ENCODE assay signal across 17 mouse cellular contexts in the genomic region with DNA sequence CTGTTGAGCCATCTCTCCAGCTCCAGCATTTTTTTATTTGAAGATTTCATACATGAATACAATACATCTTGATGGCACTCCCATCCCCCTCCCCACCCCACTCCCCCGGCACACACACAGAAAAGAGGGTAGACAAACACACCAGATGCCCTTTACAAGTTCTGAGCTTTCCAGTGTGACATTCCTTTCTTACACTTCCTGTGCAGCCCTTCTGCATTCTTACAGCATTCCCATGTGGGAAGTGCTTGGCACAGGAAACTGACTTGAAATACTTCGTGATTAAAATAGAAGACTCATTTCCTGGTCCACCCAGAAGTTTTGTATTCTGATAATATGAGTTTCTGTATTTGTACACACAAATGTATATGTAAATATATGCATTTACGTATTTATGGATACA. TPM values are rescaled to one million over a fixed set of nuclear protein-coding genes. Genes with fewer than 3 reads are reported as not detected.
DNase-seq lines count a peak whose midpoint lies in the region; ATAC-seq and TF ChIP-seq lines count a peak whose summit lies in the region.
"Had no signal": no experiment of that assay in that cellular context is flagged by ENCODE, and none has a peak within 500 bp of the region (broad histone marks: within the 10 kb centered on the region; RNA-seq: fewer than 3 reads in every experiment).

No protein-coding gene starts in this region.

- no peaks in the 10 kb centered on the region for H3K9me3 ChIP-seq in kidney, embryonic 16.5 days (ENCODE audit: low read length)
- H3K9me3 ChIP-seq in heart, embryonic 11.5 days (replicated peaks; ENCODE audit: control insufficient read depth, low read length), result no peaks in the 10 kb centered on the region
- H3K9me3 ChIP-seq in lung, postnatal 0 days (ENCODE audit: low read length), result no peaks in the 10 kb centered on the region
- no peaks in the 10 kb centered on the region for H3K9me3 ChIP-seq in midbrain, embryonic 11.5 days (ENCODE audit: control insufficient read depth, low read length)
- no peaks in the 10 kb centered on the region for H3K9me3 ChIP-seq in midbrain, embryonic 13.5 days
- H3K9me3 ChIP-seq: liver, embryonic 12.5 days; midbrain, embryonic 15.5 days had no signal

- H3K27me3 ChIP-seq in kidney, embryonic 16.5 days (ENCODE audit: insufficient read depth, low read length), result no peaks in the 10 kb centered on the region
- H3K27me3 ChIP-seq in heart, embryonic 11.5 days (ENCODE audit: control insufficient read depth, insufficient read depth, low read length), result no peaks in the 10 kb centered on the region
- no peaks in the 10 kb centered on the region for H3K27me3 ChIP-seq in lung, postnatal 0 days (replicated peaks; ENCODE audit: insufficient read depth, low read length)
- H3K27me3 ChIP-seq in midbrain, embryonic 11.5 days (ENCODE audit: control insufficient read depth, insufficient read depth, low read length), result no peaks in the 10 kb centered on the region
- no peaks in the 10 kb centered on the region for H3K27me3 ChIP-seq in midbrain, embryonic 13.5 days
- H3K27me3 ChIP-seq: liver, embryonic 12.5 days; midbrain, embryonic 15.5 days had no signal

- peak; percentile 76 for TF ChIP-seq EP300 in lung, postnatal 0 days (IDR thresholded peaks at IDR 0.05)

- 0 out of 2 replicates have a peak, but pooled peaks cover 4% of the 10 kb centered on the region for H3K4me1 ChIP-seq in kidney, embryonic 16.5 days (ENCODE audit: insufficient read depth, low read length)
- H3K4me1 ChIP-seq in heart, embryonic 11.5 days (ENCODE audit: control insufficient read depth, insufficient read depth, low read length), result peaks cover 14% of the 10 kb centered on the region
- H3K4me1 ChIP-seq in lung, postnatal 0 days (ENCODE audit: insufficient read depth, low read depth, low read length), result peaks cover 6% of the 10 kb centered on the region; the same call in 1 of the 2 replicates
- no peaks in the 10 kb centered on the region for H3K4me1 ChIP-seq in midbrain, embryonic 11.5 days (ENCODE audit: control insufficient read depth, insufficient read depth, low read length)
- no peaks in the 10 kb centered on the region for H3K4me1 ChIP-seq in midbrain, embryonic 13.5 days (replicated peaks)
- H3K4me1 ChIP-seq: liver, embryonic 12.5 days; midbrain, embryonic 15.5 days had no signal

- no peak for TF ChIP-seq CTCF in lung, postnatal 0 days (IDR thresholded peaks at IDR 0.05)

- H3K9ac ChIP-seq in kidney, embryonic 16.5 days (replicated peaks; ENCODE audit: low read length), result no peak overlapping the region
- H3K9ac ChIP-seq in heart, embryonic 11.5 days (ENCODE audit: low read depth, low read length), result no peak overlapping the region
- no peak overlapping the region for H3K9ac ChIP-seq in lung, postnatal 0 days (replicated peaks; ENCODE audit: low read depth)
- H3K9ac ChIP-seq in midbrain, embryonic 11.5 days (ENCODE audit: low read length), result no peak overlapping the region
- H3K9ac ChIP-seq in midbrain, embryonic 13.5 days (replicated peaks), result no peak overlapping the region
- H3K9ac ChIP-seq: liver, embryonic 12.5 days; midbrain, embryonic 15.5 days had no signal

- DNase-seq in adrenal gland, postnatal 10 days, result peak; percentile 28
- DNase-seq in adrenal gland, adult 8-10 months, result no peak
- DNase-seq in kidney, postnatal 10 days, result peak; percentile 39
- DNase-seq in lung, postnatal 0 days (ENCODE audit: low spot score), result peak; percentile 63
- DNase-seq in midbrain, embryonic 11.5 days (ENCODE audit: low spot score, missing footprints), result no peak
- DNase-seq: cerebellum, postnatal 10 days; thymus, postnatal 25 days had no signal

- ATAC-seq in kidney, embryonic 16.5 days (ENCODE audit: low FRiP score, low TSS enrichment), result no peak
- no peak for ATAC-seq in heart, embryonic 11.5 days (replicated peaks; ENCODE audit: insufficient number of reproducible peaks, low FRiP score, low TSS enrichment)
- peak; percentile 79 for ATAC-seq in lung, postnatal 0 days
- no peak for ATAC-seq in midbrain, embryonic 11.5 days (ENCODE audit: low FRiP score)
- ATAC-seq in midbrain, embryonic 13.5 days, result no peak
- ATAC-seq: liver, embryonic 12.5 days; midbrain, embryonic 15.5 days had no signal

- no peaks in the 10 kb centered on the region for H3K36me3 ChIP-seq in kidney, embryonic 16.5 days (ENCODE audit: insufficient read depth, low read length)
- no peaks in the 10 kb centered on the region for H3K36me3 ChIP-seq in heart, embryonic 11.5 days (ENCODE audit: control insufficient read depth, insufficient read depth, low read length)
- H3K36me3 ChIP-seq in lung, postnatal 0 days (ENCODE audit: insufficient read depth, low read length), result no peaks in the 10 kb centered on the region
- H3K36me3 ChIP-seq in midbrain, embryonic 11.5 days (ENCODE audit: control insufficient read depth, insufficient read depth, low read length), result no peaks in the 10 kb centered on the region
- H3K36me3 ChIP-seq in midbrain, embryonic 13.5 days, result no peaks in the 10 kb centered on the region
- H3K36me3 ChIP-seq: liver, embryonic 12.5 days; midbrain, embryonic 15.5 days had no signal

- no peak overlapping the region for H3K4me3 ChIP-seq in kidney, embryonic 16.5 days (ENCODE audit: low read length)
- H3K4me3 ChIP-seq in heart, embryonic 11.5 days (ENCODE audit: low read depth, low read length), result no peak overlapping the region
- H3K4me3 ChIP-seq in lung, postnatal 0 days (ENCODE audit: low read depth, low read length), result no peak overlapping the region
- no peak overlapping the region for H3K4me3 ChIP-seq in midbrain, embryonic 11.5 days (ENCODE audit: low read depth, low read length)
- H3K4me3 ChIP-seq in midbrain, embryonic 13.5 days (replicated peaks), result no peak overlapping the region
- H3K4me3 ChIP-seq: erythroblast, embryonic 14.5 days; layer of hippocampus, adult 2 months; liver, embryonic 12.5 days; midbrain, embryonic 15.5 days had no signal

- no peak overlapping the region for H3K27ac ChIP-seq in kidney, embryonic 16.5 days (ENCODE audit: low read length)
- peak overlapping the region; percentile 55 for H3K27ac ChIP-seq in heart, embryonic 11.5 days (ENCODE audit: low read depth, low read length)
- no peak overlapping the region for H3K27ac ChIP-seq in lung, postnatal 0 days (ENCODE audit: low read length)
- H3K27ac ChIP-seq in midbrain, embryonic 11.5 days (ENCODE audit: low read depth, low read length), result no peak overlapping the region
- no peak overlapping the region for H3K27ac ChIP-seq in midbrain, embryonic 13.5 days
- H3K27ac ChIP-seq: liver, embryonic 12.5 days; midbrain, embryonic 15.5 days had no signal

- WGBS in kidney, embryonic 16.5 days, result 48% methylated on average over 3 of the region's 3 CpGs
- 43% methylated on average over 3 of the region's 3 CpGs for WGBS in heart, embryonic 11.5 days (ENCODE audit: insufficient replicate concordance)
- WGBS in lung, postnatal 0 days, result 13% methylated on average over 3 of the region's 3 CpGs
- WGBS in midbrain, embryonic 11.5 days, result 80% methylated on average over 3 of the region's 3 CpGs
- 83% methylated on average over 3 of the region's 3 CpGs for WGBS in midbrain, embryonic 13.5 days

- H3K4me2 ChIP-seq in kidney, embryonic 16.5 days (replicated peaks; ENCODE audit: low read depth, low read length), result no peak overlapping the region
- H3K4me2 ChIP-seq in heart, embryonic 11.5 days, result no peak overlapping the region
- H3K4me2 ChIP-seq in lung, postnatal 0 days (replicated peaks; ENCODE audit: low read depth, low read length), result no peak overlapping the region
- no peak overlapping the region for H3K4me2 ChIP-seq in midbrain, embryonic 11.5 days
- H3K4me2 ChIP-seq in midbrain, embryonic 13.5 days (replicated peaks), result no peak overlapping the region
- H3K4me2 ChIP-seq: liver, embryonic 12.5 days; midbrain, embryonic 15.5 days had no signal

RNA-seq across cellular contexts. Expression of gene 4933415F23Rik, which starts 15.4 kb away (rescaled TPM):
- total RNA-seq in adrenal gland, postnatal 10 days (2021), result not detected
- not detected for total RNA-seq in adrenal gland, adult 8-10 months (2022)
- polyA plus RNA-seq in kidney, embryonic 16.5 days (2015; fragmentation: Nextera tagmentation; extraction: Ambion mirVana), result not detected in 2 replicates
- not detected in 2 replicates for polyA plus RNA-seq in heart, embryonic 11.5 days (2014; fragmentation: Nextera tagmentation; extraction: Ambion mirVana)
- polyA plus RNA-seq in lung, postnatal 0 days (2015; fragmentation: Nextera tagmentation; extraction: Ambion mirVana), result not detected in 2 replicates
- not detected in 2 replicates for polyA plus RNA-seq in midbrain, embryonic 11.5 days (2014; fragmentation: Nextera tagmentation; extraction: Ambion mirVana)
- polyA plus RNA-seq in midbrain, embryonic 13.5 days (2015; fragmentation: Nextera tagmentation; extraction: Ambion mirVana), result 0.08 and 0.18 TPM in 2 replicates
- total RNA-seq: adrenal gland, postnatal 36 days; layer of hippocampus, adult 2 months; MEL had no signal
- polyA plus RNA-seq: erythroblast, embryonic 14.5 days; liver, embryonic 12.5 days; midbrain, embryonic 15.5 days; spleen, adult 2 months had no signal

Comparison
In these comparisons a context has a peak if more than half of its experiments do, and no peak if none do; other contexts are left out.
1. DNase-seq: peak in adrenal gland, postnatal 10 days (single experiment), kidney, postnatal 10 days (single experiment) and lung, postnatal 0 days (single experiment); none in adrenal gland, adult 8-10 months (single experiment) and midbrain, embryonic 11.5 days (single experiment).